Comparison of ENCODE assay signal across 13 mouse cellular contexts in the genomic region with DNA sequence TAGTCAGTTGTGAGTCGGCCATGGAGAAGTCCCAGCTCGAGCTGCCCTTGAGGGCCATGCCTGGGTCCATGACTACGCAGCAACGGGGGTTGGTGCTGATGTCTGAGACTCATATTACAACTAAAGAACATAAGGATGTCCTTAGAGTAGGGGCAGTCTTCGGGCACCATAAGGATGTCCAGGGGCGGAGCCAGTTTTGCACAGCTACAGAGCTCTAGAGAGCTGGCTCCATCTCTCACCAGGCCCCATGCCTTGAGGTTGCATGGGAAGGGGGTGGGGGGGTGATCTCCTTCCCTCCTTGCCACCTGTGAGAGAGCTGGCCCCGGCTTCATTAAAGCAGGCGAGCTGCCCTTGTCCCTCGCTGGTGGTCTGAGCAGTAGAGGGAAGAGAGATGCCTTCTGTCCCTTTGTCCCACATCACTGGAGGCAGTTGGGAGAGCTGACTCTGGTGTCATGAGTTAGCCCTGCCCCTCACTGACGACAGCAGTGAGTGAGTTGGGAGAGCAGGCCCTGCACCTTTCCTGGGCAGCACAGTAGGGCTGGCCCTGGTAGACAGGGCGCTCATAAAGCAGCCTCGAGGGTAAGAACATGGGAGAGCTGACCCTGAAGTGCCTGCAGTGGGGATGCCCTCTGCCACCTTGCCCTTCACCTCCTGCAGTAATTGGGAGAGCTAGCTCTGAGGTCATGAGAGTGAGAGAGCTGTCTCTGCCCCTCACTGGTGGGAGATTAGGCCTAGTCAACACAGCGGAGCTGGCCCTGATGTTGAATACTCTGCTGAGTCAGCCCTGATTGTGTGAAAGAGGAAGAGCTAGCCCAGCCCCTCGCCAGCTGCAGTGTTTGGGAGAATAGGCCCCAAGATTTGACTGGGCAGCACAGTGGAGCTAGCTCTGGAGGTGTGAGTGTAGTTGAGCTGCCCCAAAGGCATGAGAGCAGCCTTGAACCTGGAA.
DNase-seq lines count a peak whose midpoint lies in the region; ATAC-seq and TF ChIP-seq lines count a peak whose summit lies in the region.
"Had no signal": no experiment of that assay in that cellular context is flagged by ENCODE, and none has a peak within 500 bp of the region (broad histone marks: within the 10 kb centered on the region; RNA-seq: fewer than 3 reads in every experiment).

No protein-coding gene starts in this region.

- H3K27ac ChIP-seq in kidney, embryonic 16.5 days (ENCODE audit: low read length), result no peak overlapping the region
- H3K27ac ChIP-seq in CH12.LX (ENCODE audit: insufficient read depth, low read depth), result no peak overlapping the region
- no peak overlapping the region for H3K27ac ChIP-seq in liver, embryonic 12.5 days
- H3K27ac ChIP-seq: forebrain, embryonic 13.5 days; neural tube, embryonic 15.5 days had no signal

- WGBS in kidney, embryonic 16.5 days, result 75% methylated on average over 14 of the region's 14 CpGs
- WGBS in liver, embryonic 12.5 days (ENCODE audit: insufficient replicate concordance), result 63% methylated on average over 14 of the region's 14 CpGs

- H3K4me3 ChIP-seq in kidney, embryonic 16.5 days (ENCODE audit: low read length), result no peak overlapping the region
- no peak overlapping the region for H3K4me3 ChIP-seq in CH12.LX (replicated peaks in 1 of 3; ENCODE audit: low read depth in 2 of 3, low read length in 2 of 3, poor library complexity in 1 of 3)
- no peak overlapping the region for H3K4me3 ChIP-seq in liver, embryonic 12.5 days
- H3K4me3 ChIP-seq: forebrain, embryonic 13.5 days; neural tube, embryonic 15.5 days had no signal

- H3K4me2 ChIP-seq in kidney, embryonic 16.5 days (replicated peaks; ENCODE audit: low read depth, low read length), result no peak overlapping the region
- H3K4me2 ChIP-seq in CH12.LX (ENCODE audit: insufficient read depth, low read depth, poor library complexity, severe bottlenecking), result no peak overlapping the region
- H3K4me2 ChIP-seq in liver, embryonic 12.5 days, result no peak overlapping the region
- H3K4me2 ChIP-seq: forebrain, embryonic 13.5 days; neural tube, embryonic 15.5 days had no signal

- H3K9me3 ChIP-seq in kidney, embryonic 16.5 days (ENCODE audit: low read length), result no peaks in the 10 kb centered on the region
- H3K9me3 ChIP-seq in CH12.LX (replicated peaks; ENCODE audit: low read length), result no peaks in the 10 kb centered on the region
- no peaks in the 10 kb centered on the region for H3K9me3 ChIP-seq in liver, embryonic 12.5 days (replicated peaks)
- H3K9me3 ChIP-seq: forebrain, embryonic 13.5 days; neural tube, embryonic 15.5 days had no signal

- TF ChIP-seq RAD21 in CH12.LX (IDR thresholded peaks at IDR 0.05; ENCODE audit: low read depth, low read length), result no peak

- TF ChIP-seq EP300 in CH12.LX (IDR thresholded peaks at IDR 0.05; ENCODE audit: low read length), result no peak

- dilution Hi-C loops in CH12.LX (cut with MboI; ENCODE audit: extremely low pct_ligation_motif_present, extremely low pct_unique_long_range_greater_than_20kb, low sequenced_read_pairs), result no loop called here

- no peak overlapping the region for H3K9ac ChIP-seq in kidney, embryonic 16.5 days (replicated peaks; ENCODE audit: low read length)
- H3K9ac ChIP-seq in CH12.LX (ENCODE audit: insufficient read depth, low read depth), result no peak overlapping the region
- H3K9ac ChIP-seq in liver, embryonic 12.5 days, result no peak overlapping the region
- H3K9ac ChIP-seq: forebrain, embryonic 13.5 days; neural tube, embryonic 15.5 days had no signal

- no peaks in the 10 kb centered on the region for H3K27me3 ChIP-seq in kidney, embryonic 16.5 days (ENCODE audit: insufficient read depth, low read length)
- no peaks in the 10 kb centered on the region for H3K27me3 ChIP-seq in CH12.LX (replicated peaks)
- no peaks in the 10 kb centered on the region for H3K27me3 ChIP-seq in liver, embryonic 12.5 days (replicated peaks)
- H3K27me3 ChIP-seq: forebrain, embryonic 13.5 days; neural tube, embryonic 15.5 days had no signal

- no peak for TF ChIP-seq POLR2A in CH12.LX (IDR thresholded peaks at IDR 0.05; ENCODE audit: low read depth, low read length)

- H3K4me1 ChIP-seq in kidney, embryonic 16.5 days (ENCODE audit: insufficient read depth, low read length), result no peaks in the 10 kb centered on the region
- H3K4me1 ChIP-seq in CH12.LX (ENCODE audit: control insufficient read depth in 1 of 2, insufficient read depth in 2 of 2), result peaks cover 5 to 24% of the 10 kb centered on the region in 2 experiments
- H3K4me1 ChIP-seq in liver, embryonic 12.5 days, result peaks cover 14% of the 10 kb centered on the region
- H3K4me1 ChIP-seq: forebrain, embryonic 13.5 days; neural tube, embryonic 15.5 days had no signal

- in situ Hi-C loops in CH12.LX (cut with MboI; ENCODE audit: low pct_ligation_motif_present, low pct_unique_long_range_greater_than_20kb, low sequenced_read_pairs), result no loop called here

- ATAC-seq in kidney, embryonic 16.5 days (ENCODE audit: low FRiP score, low TSS enrichment), result 0 out of 2 replicates have a peak, but pooled peaks have one; percentile 23
- peak; percentile 54 for ATAC-seq in liver, embryonic 12.5 days
- ATAC-seq in cerebellum, adult (ENCODE audit: insufficient number of reproducible peaks, low FRiP score, low TSS enrichment), result no peak
- ATAC-seq: forebrain, embryonic 13.5 days had no signal

- no peak for TF ChIP-seq CTCF in CH12.LX (conservative IDR thresholded peaks at IDR 0.05 in 1 of 2, IDR thresholded peaks at IDR 0.05 in 1 of 2; ENCODE audit: low read depth in 2 of 2, low read length in 2 of 2)

- no peaks in the 10 kb centered on the region for H3K79me2 ChIP-seq in CH12.LX (replicated peaks; ENCODE audit: control insufficient read depth, extremely low read depth, insufficient read depth, poor library complexity, severe bottlenecking)

- no peaks in the 10 kb centered on the region for H3K36me3 ChIP-seq in kidney, embryonic 16.5 days (ENCODE audit: insufficient read depth, low read length)
- no peaks in the 10 kb centered on the region for H3K36me3 ChIP-seq in CH12.LX (replicated peaks in 1 of 2; ENCODE audit: control insufficient read depth in 1 of 2, insufficient read depth in 1 of 2, low read length in 1 of 2)
- no peaks in the 10 kb centered on the region for H3K36me3 ChIP-seq in liver, embryonic 12.5 days
- H3K36me3 ChIP-seq: neural tube, embryonic 15.5 days had no signal

- DNase-seq in kidney, postnatal 10 days, result no peak
- peak; percentile 72 for DNase-seq in CH12.LX (ENCODE audit: extremely low read depth)
- peak; percentile 27 for DNase-seq in ZHBTc4 (ENCODE audit: low read depth, low spot score)
- no peak for DNase-seq in T-cell, adult 2 months (ENCODE audit: low spot score)
- no peak for DNase-seq in urinary bladder, adult 18-20 months (ENCODE audit: low spot score in 2 of 2)
- DNase-seq: adrenal gland, postnatal 25 days; cerebellum, adult 9-11 months; kidney, adult 2 months had no signal

TF ChIP-seq in CH12.LX, 34 proteins besides CTCF, POLR2A, EP300 and RAD21:
- TF ChIP-seq MAFK (IDR thresholded peaks at IDR 0.05; ENCODE audit: insufficient replicate concordance, low read length) (peak; percentile 63; the same call in 1 of the 2 replicates), TCF12 (IDR thresholded peaks at IDR 0.05; ENCODE audit: low read depth, low read length) (no peak)
TF ChIP-seq in CH12.LX: peak in this region for 1.

Comparison
In these comparisons a context has a peak if more than half of its experiments do, and no peak if none do; other contexts are left out.
1. DNase-seq: peak in CH12.LX (single experiment) and ZHBTc4 (single experiment); none in kidney, postnatal 10 days (single experiment), T-cell, adult 2 months (single experiment) and urinary bladder, adult 18-20 months (0 of 2).